Mouse (Mus musculus) 3134 (cell line): Measurements from ENCODE around the gene Grtp1.

Source experiments
- DNase-seq: peaks from one replicate; pipeline ENCODE4 v3.0.0-alpha.2; 2011; ENCODE audit warnings: low spot score; ENCODE audit not compliant: insufficient read length; ENCODE audit errors: extremely low read depth

Gene Grtp1

DNA sequence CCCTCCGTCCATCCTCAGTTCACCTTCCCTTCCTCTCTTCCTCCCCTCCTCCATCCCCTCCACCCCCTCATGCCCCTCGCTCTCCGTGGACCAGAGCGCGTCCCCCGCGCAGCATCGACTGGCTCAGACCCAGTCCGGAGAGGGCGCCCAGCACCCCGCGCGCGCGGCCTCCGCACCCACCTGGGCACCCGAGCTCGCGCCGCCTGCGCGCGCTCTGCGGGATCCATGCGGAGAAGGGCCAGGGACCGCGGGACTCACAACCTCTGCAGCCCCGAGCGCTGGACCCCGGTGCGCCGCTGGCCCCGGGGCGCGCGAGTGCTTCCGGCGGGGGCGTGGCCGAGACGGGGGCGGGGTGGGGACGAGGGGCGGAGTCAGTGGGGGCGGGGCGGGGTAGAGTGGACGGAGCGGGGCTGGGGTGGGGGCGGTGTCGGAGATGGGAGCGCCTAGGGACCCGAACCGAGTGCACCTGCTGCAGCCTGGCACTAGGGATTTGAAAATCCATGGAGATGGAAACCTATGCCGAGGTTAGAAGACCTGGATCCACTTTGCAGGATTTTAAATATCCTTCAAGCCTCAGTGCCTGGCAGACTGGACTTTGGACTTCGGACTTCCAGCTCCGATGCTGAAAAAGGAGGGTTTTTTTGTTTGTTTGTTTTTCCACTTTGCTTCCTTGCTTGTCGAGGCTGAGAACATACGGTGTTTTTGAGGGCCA lies at the start of gene Grtp1:
Grtp1 (minus strand) TSS at position 320 of the 712 bp plus-strand sequence.
- no peak for DNase-seq

- DNase-seq = no peak
Observed at GRCm38 (mm10) chr8:13244343-13244880, 44.0 kb upstream of the Grtp1 start.

DNA sequence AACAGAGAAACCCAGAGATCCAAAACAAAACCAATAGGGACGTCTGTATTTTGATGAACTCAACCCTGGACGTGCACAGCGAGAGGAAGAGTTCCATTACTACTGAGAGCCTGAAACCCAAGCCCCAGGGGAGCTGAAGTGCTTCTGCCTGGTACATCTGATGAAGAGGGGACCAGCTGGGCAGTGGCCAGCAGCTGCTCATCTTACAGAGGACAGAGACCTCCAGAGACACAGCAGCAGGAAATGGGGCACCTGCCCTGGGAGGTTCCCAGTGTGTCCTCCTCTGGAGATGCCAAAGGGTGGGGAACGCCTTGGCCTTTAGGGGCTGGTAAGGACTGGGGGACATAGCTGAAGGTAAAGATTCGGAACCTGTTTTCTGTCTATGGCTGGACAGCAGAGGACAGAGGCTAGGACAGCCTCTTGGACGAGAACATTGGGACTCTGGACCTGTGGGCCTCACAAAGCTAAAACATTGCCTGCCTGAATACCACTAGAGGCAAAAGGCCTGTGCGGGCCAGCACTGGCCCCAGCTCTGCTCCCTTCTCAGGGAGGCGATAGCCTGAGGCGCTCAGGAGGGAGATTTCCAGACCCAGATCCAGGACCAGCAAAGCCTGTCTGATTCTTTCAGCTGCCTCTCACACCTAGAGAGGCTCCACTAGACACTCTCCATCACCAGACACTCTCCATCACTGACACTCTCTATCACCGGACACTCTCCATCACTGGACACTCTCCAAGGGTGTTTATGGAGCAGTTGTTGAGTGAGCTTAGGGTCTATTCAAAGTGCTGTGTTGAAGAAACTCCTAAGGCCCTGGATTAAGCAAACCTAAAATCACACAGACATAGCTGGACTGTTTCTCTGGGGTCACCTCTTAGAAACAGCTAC lies 42.8 kb upstream of the Grtp1 start:
- no peak for DNase-seq

- no peak for DNase-seq
Observed at GRCm38 (mm10) chr8:13240691-13241090, 40.3 kb upstream of the Grtp1 start.

DNA sequence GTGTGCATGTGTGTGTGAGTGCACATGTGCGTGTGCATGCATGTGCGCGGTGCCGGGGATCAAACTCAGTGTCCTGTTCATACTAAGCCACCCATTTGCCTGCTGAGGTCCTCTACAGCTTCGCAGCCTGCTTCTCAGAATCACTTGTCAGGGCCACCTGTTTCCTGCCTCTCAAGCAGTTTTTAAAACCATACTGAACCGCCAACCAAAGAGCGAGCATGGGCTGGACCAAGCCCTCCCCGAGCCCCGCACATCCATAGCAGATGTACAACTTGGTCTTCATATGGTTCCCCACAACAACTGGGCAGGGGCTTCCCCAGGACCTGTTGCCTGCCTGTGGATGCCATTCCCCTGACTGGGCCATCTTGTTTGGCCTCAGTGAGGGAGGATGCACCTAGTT lies 39.6 kb upstream of the Grtp1 start:
- DNase-seq = no peak

- no peak for DNase-seq
Observed at GRCm38 (mm10) chr8:13234803-13235202, 34.4 kb upstream of the Grtp1 start.

- DNase-seq = no peak
Observed at GRCm38 (mm10) chr8:13230471-13230870, 30.1 kb upstream of the Grtp1 start.

DNA sequence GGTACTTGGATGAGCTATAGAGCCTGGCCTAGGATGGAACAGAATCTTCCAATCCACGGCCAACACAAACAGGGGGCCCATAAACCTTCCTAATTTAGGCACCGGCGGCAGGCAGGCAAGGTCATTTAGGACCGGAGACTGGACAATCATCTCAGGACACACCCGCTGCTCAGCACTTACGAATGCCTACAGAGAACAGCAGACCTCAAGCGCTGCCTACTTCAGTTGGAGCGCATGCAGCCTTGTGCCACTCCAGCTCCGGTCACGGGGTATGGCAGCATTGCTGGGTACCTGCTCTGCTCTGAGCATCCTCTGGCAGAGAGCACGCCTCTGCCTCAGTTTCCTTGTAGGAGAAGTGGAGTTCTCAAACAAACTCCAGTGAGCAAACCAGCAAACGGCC lies 29.4 kb upstream of the Grtp1 start:
- no peak for DNase-seq

DNA sequence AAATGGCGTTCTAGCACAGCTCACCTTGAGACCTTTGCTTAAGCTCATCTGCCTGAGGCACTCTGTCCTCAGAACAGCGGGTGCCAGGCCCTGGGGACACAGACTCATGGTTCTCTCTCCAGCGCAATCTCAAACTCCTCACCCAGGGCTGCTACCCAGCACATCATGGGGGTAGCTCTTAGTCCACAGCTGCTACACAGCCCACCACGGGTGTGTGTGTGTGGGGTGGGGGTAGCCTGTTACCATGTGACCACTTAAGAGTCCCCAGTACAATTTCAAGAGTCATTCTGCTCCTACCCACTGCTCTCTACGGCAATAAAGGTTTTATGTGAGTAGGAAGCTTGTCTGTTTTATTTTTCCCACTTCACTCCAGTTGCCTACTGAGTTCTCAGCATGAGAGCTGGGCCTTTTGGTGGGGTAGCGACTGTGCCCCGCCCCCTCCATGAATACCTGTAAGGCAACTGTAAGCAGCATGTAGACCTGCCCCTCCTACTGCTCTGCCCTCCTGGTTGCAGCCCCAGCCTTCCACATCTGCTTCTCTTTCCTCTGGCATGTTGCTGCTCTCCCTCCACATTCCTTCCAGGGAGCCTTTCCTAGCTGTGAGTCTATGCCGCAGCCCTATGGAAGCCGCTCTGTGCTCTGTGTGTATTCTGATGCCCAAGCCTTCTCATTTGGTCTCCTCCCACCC lies 28.6 kb upstream of the Grtp1 start:
- DNase-seq = no peak

DNA sequence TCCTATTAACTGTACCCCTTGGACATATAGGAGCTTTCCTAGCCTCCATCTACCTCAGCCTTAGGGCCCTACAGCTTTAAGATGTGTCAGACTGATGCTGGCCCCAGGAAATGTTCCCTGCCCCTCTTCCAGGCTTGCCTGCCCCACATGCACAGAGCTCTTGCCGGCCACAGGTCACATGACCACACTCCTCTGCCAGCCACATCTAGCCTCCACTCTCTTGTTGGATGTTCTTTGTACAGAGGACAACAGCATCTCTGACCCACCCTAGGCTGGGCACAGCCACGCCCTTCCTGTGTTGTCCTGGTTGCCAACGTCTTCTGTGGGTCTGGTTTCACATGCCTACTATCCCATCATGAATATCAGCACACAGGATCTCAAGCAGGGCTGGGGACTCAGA lies 26.8 kb upstream of the Grtp1 start:
- no peak for DNase-seq

DNA sequence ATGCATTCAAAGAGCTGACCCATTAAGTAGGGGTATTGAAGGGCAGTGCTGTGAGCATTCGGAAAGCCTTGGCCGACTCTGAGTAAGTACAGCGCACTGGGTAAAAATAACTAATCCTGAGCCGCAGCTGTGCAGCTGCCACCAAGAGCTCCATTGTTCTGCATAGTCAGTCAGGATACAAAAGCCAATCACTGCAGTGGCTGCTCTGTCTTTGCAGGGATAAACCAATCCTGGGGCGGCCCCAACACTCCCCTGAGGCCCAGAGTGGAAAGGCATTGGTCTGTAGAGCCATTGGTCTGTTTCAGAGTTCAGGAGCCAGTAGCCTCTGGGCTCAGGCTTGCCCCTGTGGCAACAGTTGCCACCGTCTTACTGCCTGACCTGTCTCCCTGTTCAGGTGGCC lies 25.9 kb upstream of the Grtp1 start:
- DNase-seq = no peak

DNA sequence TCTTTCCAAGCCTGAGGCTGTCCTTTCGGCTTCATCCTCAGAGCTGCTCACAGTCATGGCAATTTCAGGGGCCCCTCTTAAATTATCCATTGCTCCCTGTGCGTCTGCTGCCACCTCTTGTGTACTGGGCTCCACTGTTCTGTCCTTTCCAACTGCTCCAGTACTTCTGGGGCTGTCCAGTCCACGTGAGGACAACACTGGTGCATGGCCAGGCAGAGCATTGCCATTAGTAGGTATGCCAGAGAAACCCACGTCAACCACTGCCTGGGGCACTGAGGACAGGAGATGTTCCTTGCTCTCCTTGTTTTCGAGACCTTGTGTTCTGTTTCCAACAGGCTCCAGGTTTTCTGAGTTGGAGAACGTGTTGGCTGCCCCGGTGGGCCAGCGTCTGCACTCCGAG lies 24.0 kb upstream of the Grtp1 start:
- DNase-seq = no peak

DNA sequence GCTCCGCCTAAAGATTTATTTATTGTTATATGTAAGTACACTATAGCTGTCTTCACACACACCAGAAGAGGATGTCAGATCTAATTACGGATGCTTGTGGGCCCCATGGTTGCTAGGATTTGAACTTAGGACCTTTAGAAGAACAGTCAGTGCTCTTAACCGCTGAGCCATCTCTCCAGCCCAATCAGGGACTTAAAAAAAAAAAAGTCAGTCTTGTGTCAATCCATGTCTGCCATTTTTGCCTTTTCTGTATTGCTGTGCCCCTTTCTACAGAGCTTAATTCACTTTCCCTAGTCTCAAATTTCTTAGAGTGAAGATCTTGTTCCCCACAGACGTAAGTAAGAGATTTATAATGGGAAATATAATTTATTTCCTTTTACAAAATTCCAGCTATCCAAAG lies 18.0 kb upstream of the Grtp1 start:
- DNase-seq = no peak

DNA sequence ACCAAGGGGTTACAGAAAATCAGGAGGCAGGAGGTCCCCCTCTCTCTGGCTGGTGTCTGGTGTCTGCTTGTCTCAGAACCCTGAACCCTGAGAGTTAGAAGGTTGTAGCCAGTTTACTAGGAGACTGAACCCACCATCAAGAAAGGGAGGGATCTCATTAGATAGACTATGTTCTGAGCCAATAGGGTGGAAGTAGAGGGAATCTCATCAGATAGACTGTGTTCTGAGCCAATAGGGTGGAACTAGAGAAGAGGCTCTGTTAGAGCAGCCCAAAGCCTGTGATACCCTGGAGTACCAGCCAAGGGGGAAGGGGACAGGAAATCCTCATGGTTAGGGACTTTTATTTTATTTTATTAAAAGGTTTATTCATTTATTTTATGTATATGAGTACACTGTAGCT lies 17.6 kb upstream of the Grtp1 start:
- DNase-seq = no peak

DNA sequence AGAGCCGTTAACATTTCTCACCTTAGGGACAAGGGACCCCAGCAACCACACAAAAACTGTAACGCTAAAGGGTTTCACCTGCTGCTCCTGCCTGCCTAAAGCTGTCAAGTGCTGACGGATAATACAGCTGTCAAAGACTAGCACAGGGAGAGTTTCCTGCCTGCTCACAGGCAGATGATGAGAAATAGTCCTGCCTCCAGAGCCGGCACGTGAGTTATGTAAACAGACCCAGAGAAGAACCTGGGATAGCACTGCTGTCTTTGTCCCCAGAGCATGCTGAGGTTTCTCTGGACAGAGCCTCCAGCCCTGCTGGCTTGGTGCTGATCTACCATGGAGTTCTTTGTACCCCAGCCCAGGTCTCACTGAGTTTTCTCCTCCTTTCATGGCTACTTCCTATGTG lies 16.7 kb upstream of the Grtp1 start:
- DNase-seq = no peak

GRCm38 (mm10) chr8:13216386-13216785 lies 16.0 kb upstream of the Grtp1 start:
- DNase-seq = no peak

- DNase-seq = peak; percentile 75
Observed at GRCm38 (mm10) chr8:13213479-13214268, 13.3 kb upstream of the Grtp1 start.

GRCm38 (mm10) chr8:13209770-13210169 lies 9.3 kb upstream of the Grtp1 start:
- no peak for DNase-seq

DNA sequence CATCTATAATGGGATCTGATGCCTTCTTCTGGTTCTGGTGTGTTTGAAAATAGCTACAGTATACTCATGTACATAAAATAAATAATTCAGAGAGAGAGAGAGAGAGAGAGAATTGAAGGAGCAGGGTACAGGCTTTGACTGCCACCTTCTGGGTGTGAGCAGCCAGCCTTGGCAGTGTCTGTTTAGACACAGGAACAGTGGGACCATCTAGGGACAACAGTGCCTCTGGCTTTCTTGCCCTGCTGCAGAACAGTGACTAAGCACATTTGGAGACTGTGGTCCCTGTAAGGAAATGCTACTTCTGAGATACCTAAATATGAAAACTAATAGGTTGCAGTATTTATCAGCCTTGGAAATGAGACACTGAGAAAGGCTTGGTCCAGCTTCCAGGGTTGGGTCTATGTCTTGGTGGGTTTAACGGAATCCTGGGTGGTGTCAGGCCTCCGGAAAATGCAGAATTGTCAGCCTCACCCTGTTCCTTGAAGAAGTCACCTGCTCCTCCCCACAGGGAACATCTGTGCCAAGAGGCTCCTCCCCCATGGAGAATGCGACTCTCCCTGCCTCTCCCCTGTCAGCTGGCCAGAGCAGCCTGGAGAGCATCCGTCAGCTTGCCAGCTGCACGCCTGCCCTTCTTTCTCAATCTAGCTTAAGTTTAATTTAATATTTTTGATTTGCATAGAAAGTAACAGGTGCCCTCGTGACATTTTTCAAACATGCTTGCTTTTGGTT lies 8.4 kb upstream of the Grtp1 start:
- peak; percentile 56 for DNase-seq

DNA sequence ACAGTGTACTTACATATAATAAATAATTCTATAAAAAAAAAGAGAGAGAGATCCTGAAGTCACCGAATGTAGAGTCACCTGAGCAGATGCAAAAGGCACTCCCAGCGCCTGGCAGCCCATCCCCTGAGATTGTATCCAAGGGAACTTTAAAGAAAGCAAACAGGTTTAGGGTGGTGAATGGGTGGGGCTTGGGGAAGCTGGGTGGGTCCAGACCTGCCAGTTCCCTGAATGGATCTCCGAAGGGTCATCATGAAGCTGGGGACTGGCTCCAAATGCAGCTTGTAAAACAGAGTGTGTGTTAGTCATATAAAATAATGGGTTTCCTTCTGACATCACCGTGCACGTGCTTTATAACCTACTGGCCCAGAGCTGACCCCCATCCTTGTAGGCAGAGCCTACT lies 5.9 kb upstream of the Grtp1 start:
- no peak for DNase-seq
